In the genomic region with DNA sequence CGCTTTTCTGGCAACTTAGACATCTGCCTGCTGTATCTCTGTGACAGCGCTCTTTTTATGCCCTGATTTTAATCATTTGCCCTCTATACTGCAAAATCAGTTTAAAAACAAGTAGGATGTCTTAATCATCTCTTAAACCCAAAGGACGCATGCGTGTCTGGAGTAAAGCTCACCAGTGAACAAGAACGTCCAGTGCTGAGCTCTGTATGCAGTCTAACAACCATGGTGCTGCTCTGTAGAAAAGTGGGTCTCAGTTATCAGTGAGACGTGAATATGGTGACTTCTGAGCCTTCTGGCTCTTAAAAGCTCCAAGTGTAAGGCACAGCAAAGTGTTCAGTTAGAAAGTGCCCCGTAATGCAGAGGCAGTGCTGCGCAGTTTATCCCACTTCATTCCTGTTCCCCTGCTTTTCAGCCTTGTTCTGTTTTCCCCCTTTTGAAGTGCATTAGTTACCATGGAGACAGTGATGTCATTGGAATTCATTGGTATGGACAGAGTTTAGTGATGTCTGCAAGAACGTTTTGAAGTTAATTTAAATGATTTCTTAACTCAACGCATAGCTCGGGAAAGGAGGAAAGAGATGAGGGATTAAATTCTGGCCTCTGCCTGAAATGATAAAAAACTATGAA, we compare ENCODE assay signal across 10 mouse cellular contexts.
DNase-seq lines count a peak whose midpoint lies in the region; ATAC-seq lines count a peak whose summit lies in the region.
"Had no signal": no experiment of that assay in that cellular context is flagged by ENCODE, and none has a peak within 500 bp of the region (broad histone marks: within the 10 kb centered on the region; RNA-seq: fewer than 3 reads in every experiment).

No protein-coding gene starts in this region.

- peak overlapping the region; percentile 23; the same call in 1 of the 2 replicates for H3K27ac ChIP-seq in heart, embryonic 10.5 days
- no peak overlapping the region for H3K27ac ChIP-seq in heart, embryonic 11.5 days (ENCODE audit: low read depth, low read length)
- H3K27ac ChIP-seq in forebrain, embryonic 14.5 days (ENCODE audit: low read depth, low read length) = 0 out of 2 replicates have a peak overlapping the region, but pooled peaks have one; percentile 22
- peak overlapping the region; percentile 32; the same call in 1 of the 2 replicates for H3K27ac ChIP-seq in midbrain, embryonic 11.5 days (ENCODE audit: low read depth, low read length)

- H3K4me1 ChIP-seq in heart, embryonic 10.5 days = peaks cover 19% of the 10 kb centered on the region
- peaks cover 7% of the 10 kb centered on the region; the same call in 1 of the 2 replicates for H3K4me1 ChIP-seq in heart, embryonic 11.5 days (ENCODE audit: control insufficient read depth, insufficient read depth, low read length)
- H3K4me1 ChIP-seq in forebrain, embryonic 14.5 days (ENCODE audit: control insufficient read depth, insufficient read depth, low read length) = peaks cover 13% of the 10 kb centered on the region
- peaks cover 17% of the 10 kb centered on the region for H3K4me1 ChIP-seq in midbrain, embryonic 11.5 days (ENCODE audit: control insufficient read depth, insufficient read depth, low read length)

- H3K4me3 ChIP-seq in heart, embryonic 10.5 days = no peak overlapping the region
- no peak overlapping the region for H3K4me3 ChIP-seq in heart, embryonic 11.5 days (ENCODE audit: low read depth, low read length)
- no peak overlapping the region for H3K4me3 ChIP-seq in forebrain, embryonic 14.5 days (ENCODE audit: low read depth, low read length)
- no peak overlapping the region for H3K4me3 ChIP-seq in midbrain, embryonic 11.5 days (ENCODE audit: low read depth, low read length)

- ATAC-seq in heart, embryonic 11.5 days (replicated peaks; ENCODE audit: insufficient number of reproducible peaks, low FRiP score, low TSS enrichment) = no peak
- peak; percentile 94 for ATAC-seq in forebrain, embryonic 14.5 days
- peak; percentile 92 for ATAC-seq in midbrain, embryonic 11.5 days (ENCODE audit: low FRiP score)
- ATAC-seq in granulocyte monocyte progenitor cell, adult 5-6 weeks (replicated peaks; ENCODE audit: poor library complexity, severe bottlenecking) = no peak

- H3K4me2 ChIP-seq in heart, embryonic 11.5 days = no peak overlapping the region
- H3K4me2 ChIP-seq in forebrain, embryonic 14.5 days (ENCODE audit: low read length) = peak overlapping the region; percentile 25
- H3K4me2 ChIP-seq in midbrain, embryonic 11.5 days = peak overlapping the region; percentile 34; the same call in 1 of the 2 replicates

- no peak for DNase-seq in heart, embryonic 10.5 days (ENCODE audit: low spot score)
- peak; percentile 17 for DNase-seq in NIH3T3 (ENCODE audit: low read depth)
- DNase-seq in forebrain, embryonic 14.5 days (ENCODE audit: low spot score) = peak; percentile 87
- DNase-seq in midbrain, embryonic 11.5 days (ENCODE audit: low spot score, missing footprints) = peak; percentile 89
- no peak for DNase-seq in ovary, adult 18-20 months (ENCODE audit: low spot score)
- DNase-seq in thymus, postnatal 36 days = no peak
- DNase-seq: liver; right cerebral cortex, postnatal 25 days had no signal

- H3K9ac ChIP-seq in heart, embryonic 11.5 days (ENCODE audit: low read depth, low read length) = no peak overlapping the region
- no peak overlapping the region for H3K9ac ChIP-seq in forebrain, embryonic 14.5 days (ENCODE audit: low read length)
- peak overlapping the region; percentile 4; the same call in 1 of the 2 replicates for H3K9ac ChIP-seq in midbrain, embryonic 11.5 days (ENCODE audit: low read length)

- no peaks in the 10 kb centered on the region for H3K27me3 ChIP-seq in heart, embryonic 10.5 days (ENCODE audit: insufficient read depth, poor library complexity, severe bottlenecking)
- no peaks in the 10 kb centered on the region for H3K27me3 ChIP-seq in heart, embryonic 11.5 days (ENCODE audit: control insufficient read depth, insufficient read depth, low read length)
- no peaks in the 10 kb centered on the region for H3K27me3 ChIP-seq in forebrain, embryonic 14.5 days (replicated peaks; ENCODE audit: control insufficient read depth, insufficient read depth, low read length)
- no peaks in the 10 kb centered on the region for H3K27me3 ChIP-seq in midbrain, embryonic 11.5 days (ENCODE audit: control insufficient read depth, insufficient read depth, low read length)

- 64% methylated on average over 11 of the region's 11 CpGs for WGBS in heart, embryonic 10.5 days
- WGBS in heart, embryonic 11.5 days (ENCODE audit: insufficient replicate concordance) = 58% methylated on average over 11 of the region's 11 CpGs
- 25% methylated on average over 11 of the region's 11 CpGs for WGBS in forebrain, embryonic 14.5 days
- WGBS in midbrain, embryonic 11.5 days = 33% methylated on average over 11 of the region's 11 CpGs

- H3K9me3 ChIP-seq in heart, embryonic 10.5 days = no peaks in the 10 kb centered on the region
- H3K9me3 ChIP-seq in heart, embryonic 11.5 days (replicated peaks; ENCODE audit: control insufficient read depth, low read length) = no peaks in the 10 kb centered on the region
- H3K9me3 ChIP-seq in forebrain, embryonic 14.5 days (replicated peaks; ENCODE audit: control insufficient read depth, low read length) = no peaks in the 10 kb centered on the region
- H3K9me3 ChIP-seq in midbrain, embryonic 11.5 days (ENCODE audit: control insufficient read depth, low read length) = no peaks in the 10 kb centered on the region

- H3K36me3 ChIP-seq in heart, embryonic 10.5 days = no peaks in the 10 kb centered on the region
- no peaks in the 10 kb centered on the region for H3K36me3 ChIP-seq in heart, embryonic 11.5 days (ENCODE audit: control insufficient read depth, insufficient read depth, low read length)
- H3K36me3 ChIP-seq in forebrain, embryonic 14.5 days (ENCODE audit: control insufficient read depth, insufficient read depth, low read length) = no peaks in the 10 kb centered on the region
- no peaks in the 10 kb centered on the region for H3K36me3 ChIP-seq in midbrain, embryonic 11.5 days (ENCODE audit: control insufficient read depth, insufficient read depth, low read length)

Comparison
In these comparisons a context has a peak if more than half of its experiments do, and no peak if none do; other contexts are left out.
1. DNase-seq: peak in NIH3T3 (single experiment), forebrain, embryonic 14.5 days (single experiment) and midbrain, embryonic 11.5 days (single experiment); none in heart, embryonic 10.5 days (single experiment), ovary, adult 18-20 months (single experiment) and thymus, postnatal 36 days (0 of 2).
2. ATAC-seq: peak in forebrain, embryonic 14.5 days (single experiment) and midbrain, embryonic 11.5 days (single experiment); none in heart, embryonic 11.5 days (single experiment) and granulocyte monocyte progenitor cell, adult 5-6 weeks (single experiment).